Comparison of ENCODE assay signal across 34 mouse cellular contexts in the genomic region with DNA sequence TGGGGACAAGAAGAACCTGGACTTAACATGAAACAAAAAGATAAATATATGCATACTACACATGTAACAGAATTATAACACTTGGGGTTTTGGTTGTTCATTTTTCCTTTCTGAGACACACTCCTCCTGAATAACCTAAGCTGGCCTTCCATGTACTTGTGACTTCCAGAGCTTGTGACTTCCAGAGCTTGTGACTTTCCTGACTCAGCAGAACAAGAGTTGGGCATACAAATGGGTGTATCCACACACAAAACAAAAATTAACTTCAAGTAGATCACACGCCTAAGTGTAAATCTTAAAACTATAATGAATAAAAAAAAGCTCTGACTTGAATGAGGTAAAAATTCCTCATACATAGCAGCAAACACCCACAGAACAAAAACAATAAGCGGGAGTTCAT.
"Had no signal": no experiment of that assay in that cellular context is flagged by ENCODE, and none has a peak within 500 bp of the region (broad histone marks: within the 10 kb centered on the region; RNA-seq: fewer than 3 reads in every experiment).

No protein-coding gene starts in this region.

- H3K27ac ChIP-seq: heart, embryonic 10.5 days; heart, embryonic 13.5 days; heart, embryonic 15.5 days; hindbrain, embryonic 10.5 days; hindbrain, embryonic 12.5 days; hindbrain, embryonic 13.5 days; hindbrain, embryonic 14.5 days; hindbrain, embryonic 15.5 days; hindbrain, postnatal 0 days; intestine, embryonic 15.5 days; kidney, embryonic 15.5 days; kidney, postnatal 0 days; layer of hippocampus, adult 2 months had no signal

- H3K36me3 ChIP-seq: heart, embryonic 13.5 days; heart, embryonic 15.5 days; intestine, embryonic 15.5 days had no signal

- H3K4me1 ChIP-seq: heart, embryonic 10.5 days; heart, embryonic 12.5 days; heart, embryonic 13.5 days; heart, embryonic 15.5 days; hindbrain, embryonic 10.5 days; hindbrain, embryonic 12.5 days; hindbrain, embryonic 13.5 days; hindbrain, embryonic 15.5 days; intestine, embryonic 15.5 days; kidney, embryonic 15.5 days had no signal

- DNase-seq: heart, postnatal 10 days; heart, postnatal 14 days; heart, postnatal 36 days; heart, postnatal 4 days; kidney, adult 11 months; kidney, adult 18-20 months; kidney, adult 2 months; kidney, adult 8-10 months; kidney, adult 9 months; kidney, postnatal 10 days; kidney, postnatal 14 days; kidney, postnatal 25 days; kidney, postnatal 36 days; kidney, postnatal 4 days; layer of hippocampus, adult 9-11 months; layer of hippocampus, postnatal 36 days had no signal

- H3K9me3 ChIP-seq: heart, embryonic 10.5 days; heart, embryonic 12.5 days; heart, embryonic 13.5 days; heart, embryonic 15.5 days; hindbrain, embryonic 10.5 days; hindbrain, embryonic 12.5 days; hindbrain, embryonic 13.5 days; hindbrain, embryonic 15.5 days; intestine, embryonic 15.5 days; kidney, embryonic 15.5 days had no signal

- H3K4me2 ChIP-seq: heart, embryonic 11.5 days; heart, embryonic 12.5 days; heart, embryonic 13.5 days; heart, embryonic 15.5 days; hindbrain, embryonic 12.5 days; hindbrain, embryonic 13.5 days; hindbrain, embryonic 14.5 days; hindbrain, embryonic 15.5 days; intestine, embryonic 15.5 days; kidney, embryonic 15.5 days had no signal

- ATAC-seq: hindbrain, embryonic 16.5 days; hindbrain, postnatal 0 days; intestine, embryonic 15.5 days; intestine, embryonic 16.5 days; intestine, postnatal 0 days had no signal

- H3K27me3 ChIP-seq: heart, embryonic 12.5 days; heart, embryonic 13.5 days; heart, embryonic 15.5 days; hindbrain, embryonic 12.5 days; hindbrain, embryonic 13.5 days; hindbrain, embryonic 15.5 days; intestine, embryonic 15.5 days; kidney, embryonic 15.5 days had no signal

- H3K4me3 ChIP-seq: heart, embryonic 10.5 days; heart, embryonic 12.5 days; heart, embryonic 13.5 days; heart, embryonic 15.5 days; hindbrain, embryonic 10.5 days; hindbrain, embryonic 12.5 days; hindbrain, embryonic 13.5 days; hindbrain, embryonic 15.5 days; intestine, embryonic 15.5 days; kidney, embryonic 15.5 days; layer of hippocampus, adult 2 months had no signal

- H3K9ac ChIP-seq: heart, embryonic 12.5 days; heart, embryonic 13.5 days; heart, embryonic 15.5 days; hindbrain, embryonic 12.5 days; hindbrain, embryonic 13.5 days; hindbrain, embryonic 14.5 days; hindbrain, embryonic 15.5 days; intestine, embryonic 15.5 days; kidney, embryonic 15.5 days had no signal
